Mouse (Mus musculus) hindbrain, embryonic 11.5 days (tissue): Measurements from ENCODE around the gene Rnft1. TPM values are rescaled to one million over a fixed set of nuclear protein-coding genes. Genes with fewer than 3 reads are reported as not detected.
"Not testable (repeated sequence)": the region's sequence is repeated elsewhere in the genome, so short reads cannot be mapped to it uniquely, and the experiment has no call there.

Experiments
- ATAC-seq: fragments of 200-750 bp; cut with Nextera tagmentation; 2 replicates; pipeline ENCODE4 v1.8.0; 2017; ENCODE audit warnings: mild to moderate bottlenecking, moderate TSS enrichment, moderate library complexity; ENCODE audit not compliant: low FRiP score
- DNase-seq: peaks from one replicate; pipeline ENCODE4 v3.0.0-alpha.2; 2015; ENCODE audit warnings: low spot score
- H3K27ac ChIP-seq: fragments of 300-500 bp; sonication (generic); 2 replicates; pipeline ENCODE4 v1.5.1; 2014; ENCODE audit warnings: mild to moderate bottlenecking, low read depth, low read length
- H3K27me3 ChIP-seq: fragments of 300-500 bp; sonication (generic); 2 replicates; pipeline ENCODE4 v1.6.1; 2014; ENCODE audit warnings: mild to moderate bottlenecking, low read length, moderate library complexity, mixed read lengths; ENCODE audit not compliant: control insufficient read depth, insufficient read depth
- H3K36me3 ChIP-seq: fragments of 300-500 bp; sonication (generic); 2 replicates; pipeline ENCODE4 v1.6.1; 2014; ENCODE audit warnings: mild to moderate bottlenecking, low read length, moderate library complexity, mixed read lengths; ENCODE audit not compliant: control insufficient read depth, insufficient read depth
- H3K4me1 ChIP-seq: fragments of 300-500 bp; sonication (generic); replicated peaks from 2 replicates; pipeline ENCODE4 v1.6.1; 2014; ENCODE audit warnings: low read length, mixed read lengths; ENCODE audit not compliant: control insufficient read depth, insufficient read depth
- H3K4me2 ChIP-seq: fragments of 300-500 bp; sonication (generic); replicated peaks from 2 replicates; pipeline ENCODE4 v1.6.1; 2014; ENCODE audit warnings: mild to moderate bottlenecking, low read depth, low read length
- H3K4me3 ChIP-seq: fragments of 300-500 bp; sonication (generic); 2 replicates; pipeline ENCODE4 v1.5.1; 2014; ENCODE audit warnings: low read depth, low read length
- H3K9ac ChIP-seq: fragments of 300-500 bp; sonication (generic); 2 replicates; pipeline ENCODE4 v1.6.1; 2014; ENCODE audit warnings: low read depth, low read length
- H3K9me3 ChIP-seq: fragments of 300-500 bp; sonication (generic); 2 replicates; pipeline ENCODE4 v1.6.1; 2016; ENCODE audit warnings: low read length; ENCODE audit not compliant: control insufficient read depth
- WGBS: fragments of 180-500 bp; shearing (Covaris S2); extraction: QIAGEN DNeasy Blood & Tissue Kit; methylation state at CpG from one replicate; pipeline ENCODE4 v1.1.7; 2014; 5-methylcytosine and 5-hydroxymethylcytosine counted together
- polyA plus RNA-seq: library from polyadenylated mRNA; unstranded; fragments of >200 nt; fragmentation: Nextera tagmentation; extraction: Ambion mirVana; gene quantifications from 2 replicates; pipeline ENCODE4 v1.2.1, GENCODE M21; 2014

Rnft1 gene
- polyA plus RNA-seq, 1 experiment from 2014 or later = 21.5 TPM

GRCm38 (mm10) chr11:86533302-86533701 lies 48.8 kb downstream of the Rnft1 start:
- H3K9me3 ChIP-seq, H3K4me3 ChIP-seq, ATAC-seq, H3K4me2 ChIP-seq, H3K27ac ChIP-seq, H3K27me3 ChIP-seq, H3K4me1 ChIP-seq, H3K9ac ChIP-seq, DNase-seq, H3K36me3 ChIP-seq: not testable (repeated sequence)
- WGBS = 91% methylated on average over 6 of the region's 6 CpGs

- Histone ChIP-seq H3K27ac (no peak overlapping the region), H3K4me1 (no peaks in the 10 kb centered on the region), H3K9me3 (no peaks in the 10 kb centered on the region), H3K36me3 (no peaks in the 10 kb centered on the region), H3K4me3 (no peak overlapping the region), H3K4me2 (no peak overlapping the region), H3K27me3 (no peaks in the 10 kb centered on the region), H3K9ac (no peak overlapping the region)
- ATAC-seq (no peak), DNase-seq (no peak)
- 97% methylated on average over 5 of the region's 5 CpGs for WGBS
Measured at GRCm38 (mm10) chr11:86534201-86534910, 49.9 kb downstream of the Rnft1 start.

- Histone ChIP-seq H3K9me3 (no peaks in the 10 kb centered on the region), H3K4me3 (no peak overlapping the region), H3K27me3 (no peaks in the 10 kb centered on the region), H3K9ac (no peak overlapping the region), H3K4me2 (no peak overlapping the region), H3K36me3 (no peaks in the 10 kb centered on the region), H3K27ac (no peak overlapping the region), H3K4me1 (no peaks in the 10 kb centered on the region)
- ATAC-seq (no peak), DNase-seq (no peak)
- WGBS = 92% methylated on average over 4 of the region's 4 CpGs
Measured at GRCm38 (mm10) chr11:86538786-86539185, 54.3 kb downstream of the Rnft1 start.

GRCm38 (mm10) chr11:86539716-86540475 lies 55.4 kb downstream of the Rnft1 start:
- no peak overlapping the region for H3K4me2 ChIP-seq
- 95% methylated on average over 6 of the region's 6 CpGs for WGBS

GRCm38 (mm10) chr11:86540476-86540845 lies 56.0 kb downstream of the Rnft1 start:
- Histone ChIP-seq H3K4me3 (no peak overlapping the region), H3K9me3 (no peaks in the 10 kb centered on the region), H3K36me3 (no peaks in the 10 kb centered on the region), H3K4me2 (no peak overlapping the region), H3K27me3 (no peaks in the 10 kb centered on the region), H3K27ac (no peak overlapping the region), H3K4me1 (no peaks in the 10 kb centered on the region), H3K9ac (no peak overlapping the region)
- ATAC-seq (no peak), DNase-seq (no peak)
- 98% methylated on average over 2 of the region's 2 CpGs for WGBS

More at GRCm38 (mm10) chr11:86539716-86540475, 55.4 kb downstream of the Rnft1 start:
- H3K27ac ChIP-seq = no peak overlapping the region
- H3K36me3 ChIP-seq = no peaks in the 10 kb centered on the region
- no peaks in the 10 kb centered on the region for H3K4me1 ChIP-seq
- no peaks in the 10 kb centered on the region for H3K9me3 ChIP-seq
- no peak overlapping the region for H3K9ac ChIP-seq
- H3K4me3 ChIP-seq = no peak overlapping the region
- no peak for DNase-seq
- ATAC-seq = no peak
- H3K27me3 ChIP-seq = no peaks in the 10 kb centered on the region

GRCm38 (mm10) chr11:86542851-86543250 lies 58.4 kb downstream of the Rnft1 start:
- Histone ChIP-seq H3K27ac (no peak overlapping the region), H3K4me1 (no peaks in the 10 kb centered on the region), H3K4me3 (no peak overlapping the region), H3K4me2 (no peak overlapping the region), H3K9me3 (no peaks in the 10 kb centered on the region), H3K27me3 (no peaks in the 10 kb centered on the region), H3K9ac (no peak overlapping the region), H3K36me3 (no peaks in the 10 kb centered on the region)
- ATAC-seq (no peak), DNase-seq (no peak)
- WGBS = 90% methylated on average over 1 of the region's 1 CpGs

- no peak for DNase-seq
- under 1% methylated on average over 44 of the region's 50 CpGs for WGBS
- Histone ChIP-seq H3K4me3 (peak overlapping the region; percentile 78), H3K4me1 (no peaks in the 10 kb centered on the region), H3K4me2 (peak overlapping the region; percentile 86), H3K9me3 (no peaks in the 10 kb centered on the region), H3K9ac (peak overlapping the region; percentile 75), H3K27me3 (no peaks in the 10 kb centered on the region), H3K27ac (peak overlapping the region; percentile 68), H3K36me3 (no peaks in the 10 kb centered on the region)
- peak; percentile 71 for ATAC-seq
Measured at GRCm38 (mm10) chr11:86543960-86544638, 59.6 kb downstream of the Rnft1 start.

GRCm38 (mm10) chr11:86544639-86545299 lies 60.3 kb downstream of the Rnft1 start, which contains the start of the genes Rps6kb1 and Tubd1:
Rps6kb1 (minus strand) TSS chr11:86544805.
Tubd1 (plus strand) TSS chr11:86544991.
- H3K9ac ChIP-seq = peak within 1 kb of the TSS; percentile 75

More at GRCm38 (mm10) chr11:86544639-86545299, 60.3 kb downstream of the Rnft1 start, which contains the start of the genes Rps6kb1 and Tubd1:
- no peaks in the 10 kb centered on the region for H3K4me1 ChIP-seq
- H3K4me3 ChIP-seq = peak within 1 kb of the TSS; percentile 78
- H3K27ac ChIP-seq = peak within 1 kb of the TSS; percentile 68
- WGBS = under 1% methylated on average over 43 of the region's 43 CpGs
- DNase-seq (peak; percentile 100), ATAC-seq (peak; percentile 98)
- H3K36me3 ChIP-seq = no peaks in the 10 kb centered on the region; the same call in 1 of the 2 replicates
- H3K4me2 ChIP-seq = peak within 1 kb of the TSS; percentile 86
- H3K27me3 ChIP-seq = no peaks in the 10 kb centered on the region
- H3K9me3 ChIP-seq = no peaks in the 10 kb centered on the region
